10 mouse cellular contexts compared by ENCODE assay signal in the genomic region with DNA sequence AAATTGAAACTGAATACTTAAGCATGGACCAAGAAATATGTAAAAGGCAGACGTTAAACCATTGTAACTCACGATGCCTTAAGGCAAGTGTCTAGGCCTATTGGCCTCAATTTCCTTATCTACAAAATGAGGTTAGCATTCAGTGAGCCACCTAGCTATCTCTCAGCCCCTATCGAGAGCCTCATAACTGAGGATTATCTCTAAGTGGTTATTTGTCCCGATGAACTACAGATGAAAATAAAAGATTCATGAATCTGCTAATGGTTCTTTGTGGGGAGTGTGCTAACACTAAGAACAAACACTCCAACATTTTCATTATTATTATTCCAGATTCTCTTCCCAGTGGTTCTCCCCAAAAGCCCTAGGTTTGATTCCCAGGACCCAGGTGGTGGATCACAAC. TPM values are rescaled to one million over a fixed set of nuclear protein-coding genes. Genes with fewer than 3 reads are reported as not detected.
A peak's percentile ranks its signal among the peaks of the same experiment; 100 is the strongest.
DNase-seq lines count a peak whose midpoint lies in the region; ATAC-seq and TF ChIP-seq lines count a peak whose summit lies in the region.
"Had no signal": no experiment of that assay in that cellular context is flagged by ENCODE, and none has a peak within 500 bp of the region (broad histone marks: within the 10 kb centered on the region; RNA-seq: fewer than 3 reads in every experiment).

No protein-coding gene starts in this region.

- H3K9ac ChIP-seq in MEL (ENCODE audit: control insufficient read depth, low read depth, low read length, poor library complexity, severe bottlenecking): peak overlapping the region; percentile 28; the same call in 1 of the 2 replicates
- peak overlapping the region; percentile 41 for H3K9ac ChIP-seq in liver, embryonic 14.5 days (replicated peaks)

- peaks cover 25 to 39% of the 10 kb centered on the region in 2 experiments for H3K4me1 ChIP-seq in MEL (ENCODE audit: control insufficient read depth in 1 of 2, insufficient read depth in 2 of 2, low read length in 2 of 2)
- H3K4me1 ChIP-seq in liver, embryonic 14.5 days (replicated peaks; ENCODE audit: control insufficient read depth in 2 of 2, insufficient read depth in 2 of 2, low read length in 1 of 2): peaks cover 37 to 43% of the 10 kb centered on the region in 2 experiments

- TF ChIP-seq CTCF in gastrocnemius, adult 2 months (IDR thresholded peaks at IDR 0.05): no peak
- TF ChIP-seq CTCF in layer of hippocampus, adult 2 months (conservative IDR thresholded peaks at IDR 0.05): no peak
- no peak for TF ChIP-seq CTCF in MEL (IDR thresholded peaks at IDR 0.05 in 2 of 3, conservative IDR thresholded peaks at IDR 0.05 in 1 of 3; ENCODE audit: control insufficient read depth in 1 of 3, insufficient read depth in 1 of 3, low read depth in 2 of 3, low read length in 3 of 3, poor library complexity in 1 of 3, severe bottlenecking in 1 of 3)
- TF ChIP-seq CTCF in liver, embryonic 14.5 days (IDR thresholded peaks at IDR 0.05; ENCODE audit: low read depth): no peak

- H3K27me3 ChIP-seq in MEL (ENCODE audit: control insufficient read depth in 1 of 2, insufficient read depth in 2 of 2, low read length in 2 of 2): no peaks in the 10 kb centered on the region
- H3K27me3 ChIP-seq in liver, embryonic 14.5 days (ENCODE audit: control insufficient read depth, insufficient read depth, low read length): no peaks in the 10 kb centered on the region

- WGBS in liver, embryonic 14.5 days (ENCODE audit: insufficient replicate concordance): 11% methylated on average over 4 of the region's 4 CpGs

- peaks cover 0 to 50% of the 10 kb centered on the region in 2 experiments; a peak in 2 of 4 replicates for H3K36me3 ChIP-seq in MEL (ENCODE audit: control insufficient read depth in 1 of 2, insufficient read depth in 2 of 2, low read length in 2 of 2)
- no peaks in the 10 kb centered on the region for H3K36me3 ChIP-seq in liver, embryonic 14.5 days (replicated peaks; ENCODE audit: control insufficient read depth, insufficient read depth, low read depth)

- ATAC-seq in liver, embryonic 14.5 days (ENCODE audit: insufficient read depth): no peak
- ATAC-seq in erythroid progenitor cell, adult 5-6 weeks (replicated peaks; ENCODE audit: low FRiP score, poor library complexity, severe bottlenecking): no peak

- H3K79me2 ChIP-seq in MEL (ENCODE audit: control insufficient read depth, insufficient read depth, low read length, poor library complexity): peaks cover 15% of the 10 kb centered on the region

- TF ChIP-seq EP300 in MEL (IDR thresholded peaks at IDR 0.05; ENCODE audit: low read depth in 1 of 2, low read length in 2 of 2): peak; percentile 88 to 92
- peak; percentile 43; the same call in 1 of the 2 replicates for TF ChIP-seq EP300 in liver, embryonic 14.5 days (IDR thresholded peaks at IDR 0.05; ENCODE audit: low read depth)

- peak overlapping the region; percentile 94 for H3K4me3 ChIP-seq in gastrocnemius, adult 2 months
- H3K4me3 ChIP-seq in layer of hippocampus, adult 2 months: peak overlapping the region; percentile 90; the same call in 1 of the 2 replicates
- H3K4me3 ChIP-seq in MEL (ENCODE audit: control insufficient read depth in 1 of 2, insufficient read depth in 1 of 2, low read depth in 2 of 2, low read length in 2 of 2): peak overlapping the region; percentile 31 to 38
- peak overlapping the region in 1 of 2 experiments; percentile 98; a peak in 3 of 4 replicates for H3K4me3 ChIP-seq in liver, embryonic 14.5 days (ENCODE audit: insufficient read depth in 1 of 2, low read depth in 2 of 2, low read length in 2 of 2)

- intact Hi-C loops in gastrocnemius, adult 2 months (cut with DNase I): no loop called here

- peak overlapping the region; percentile 96 for H3K4me2 ChIP-seq in liver, embryonic 14.5 days (ENCODE audit: low read depth)

- no peak for TF ChIP-seq POLR2A in MEL (IDR thresholded peaks at IDR 0.05; ENCODE audit: control insufficient read depth in 1 of 2, insufficient read depth in 1 of 2, low read depth in 1 of 2, low read length in 2 of 2, poor library complexity in 1 of 2)

- DNase-seq in gastrocnemius, adult 2 months: no peak
- no peak for DNase-seq in gastrocnemius, postnatal 25 days
- no peak for DNase-seq in layer of hippocampus, adult 2 months (ENCODE audit: low spot score in 2 of 2)
- DNase-seq in layer of hippocampus, postnatal 10 days (ENCODE audit: low spot score in 2 of 2): no peak
- peak; percentile 63 for DNase-seq in MEL (ENCODE audit: low read depth, low spot score)
- DNase-seq in liver, embryonic 14.5 days (ENCODE audit: low read depth in 3 of 3, low spot score in 3 of 3): peak in 1 of 3 experiments; percentile 45
- no peak for DNase-seq in left cerebral cortex, adult 11 months (ENCODE audit: low spot score)
- DNase-seq: gastrocnemius, postnatal 36 days; kidney, postnatal 4 days had no signal

- TF ChIP-seq RAD21 in MEL (IDR thresholded peaks at IDR 0.05; ENCODE audit: low read depth, low read length): no peak

- H3K27ac ChIP-seq in gastrocnemius, adult 2 months: peak overlapping the region; percentile 98
- H3K27ac ChIP-seq in layer of hippocampus, adult 2 months: peak overlapping the region; percentile 36; the same call in 1 of the 2 replicates
- peak overlapping the region; percentile 68 for H3K27ac ChIP-seq in MEL (ENCODE audit: control insufficient read depth, low read depth, low read length)
- no peak overlapping the region for H3K27ac ChIP-seq in liver, embryonic 14.5 days

- H3K9me3 ChIP-seq in MEL (replicated peaks; ENCODE audit: insufficient read depth, low read length): no peaks in the 10 kb centered on the region
- no peaks in the 10 kb centered on the region for H3K9me3 ChIP-seq in liver, embryonic 14.5 days (ENCODE audit: control insufficient read depth, low read length)

TF ChIP-seq in MEL, 35 proteins besides CTCF, POLR2A, EP300 and RAD21 (continues in another document):
- TF ChIP-seq MYC (IDR thresholded peaks at IDR 0.05; ENCODE audit: low read depth, low read length) (peak; percentile 57), POLR2AphosphoS5 (IDR thresholded peaks at IDR 0.05; ENCODE audit: borderline replicate concordance, low read depth, low read length) (no peak), MAZ (IDR thresholded peaks at IDR 0.05; ENCODE audit: low read depth, low read length) (0 out of 2 replicates have a peak, but pooled peaks have one; percentile 19), CHD2 (IDR thresholded peaks at IDR 0.05; ENCODE audit: low read length) (no peak; the same call in 1 of the 2 replicates), CHD1 (IDR thresholded peaks at IDR 0.05; ENCODE audit: low read depth, low read length) (no peak), HCFC1 (IDR thresholded peaks at IDR 0.05; ENCODE audit: low read depth, low read length) (peak; percentile 31; the same call in 1 of the 2 replicates), SMC3 (IDR thresholded peaks at IDR 0.05; ENCODE audit: low read depth, low read length) (no peak), MAX (IDR thresholded peaks at IDR 0.05; ENCODE audit: low read length) (no peak; the same call in 1 of the 2 replicates), MEF2A (IDR thresholded peaks at IDR 0.05; ENCODE audit: extremely low read depth, insufficient replicate concordance, low read depth, low read length, poor library complexity, severe bottlenecking) (no peak), NELFE (IDR thresholded peaks at IDR 0.05; ENCODE audit: low read depth, low read length) (no peak), ETS1 (IDR thresholded peaks at IDR 0.05; ENCODE audit: low read depth, low read length) (peak; percentile 91), MXI1 (IDR thresholded peaks at IDR 0.05; ENCODE audit: low read depth, low read length) (peak; percentile 60; the same call in 1 of the 2 replicates), TBP (IDR thresholded peaks at IDR 0.05; ENCODE audit: low read depth, low read length) (no peak), MYB (IDR thresholded peaks at IDR 0.05; ENCODE audit: low read depth, low read length) (no peak), MAFK (IDR thresholded peaks at IDR 0.05; ENCODE audit: borderline replicate concordance, low read depth, low read length) (peak; percentile 79; the same call in 1 of the 2 replicates), POLR2AphosphoS2 (IDR thresholded peaks at IDR 0.05; ENCODE audit: low read length) (no peak), ZNF384 (IDR thresholded peaks at IDR 0.05; ENCODE audit: low read depth, low read length) (peak; percentile 31; the same call in 1 of the 2 replicates), TAL1 (IDR thresholded peaks at IDR 0.05; ENCODE audit: low read length) (no peak), BHLHE40 (IDR thresholded peaks at IDR 0.05; ENCODE audit: borderline replicate concordance, low read depth, low read length) (peak; percentile 60; the same call in 1 of the 2 replicates), JUND (IDR thresholded peaks at IDR 0.05; ENCODE audit: low read depth, low read length) (no peak)

RNA-seq across cellular contexts. Expression of a gene that starts 2.0 kb away (rescaled TPM):
- total RNA-seq in gastrocnemius, adult 2 months (2021): 10 to 100 TPM; 40.6 to 44.2 TPM
- total RNA-seq in gastrocnemius, postnatal 25 days (2021): 10 to 100 TPM; 32.5 to 49.5 TPM
- 10 to 100 TPM; 39.5 to 42.3 TPM for total RNA-seq in layer of hippocampus, adult 2 months (2021)
- total RNA-seq in layer of hippocampus, postnatal 10 days (2021): 10 to 100 TPM; 35.9 to 39.0 TPM
- 25.7 and 31.1 TPM in 2 replicates for total RNA-seq in MEL (2012; rRNA removed)
- 100 to 1,000 TPM in 1 of 2 experiments, 10 to 100 TPM in 1; 64.7 to 249 TPM for polyA plus RNA-seq in MEL (2012; ENCODE audit: insufficient read depth in 1 of 2, insufficient read length in 2 of 2, low read depth in 1 of 2, low replicate concordance in 2 of 2, missing spikeins in 1 of 2)
- 15.0 and 17.7 TPM in 2 replicates for polyA plus RNA-seq in liver, embryonic 14.5 days (2012; rRNA removed)
- polyA plus RNA-seq in liver, embryonic 14.5 days (2014; fragmentation: Nextera tagmentation; extraction: Ambion mirVana): 27.2 and 27.4 TPM in 2 replicates
- total RNA-seq in erythroid progenitor cell, adult 5-6 weeks (2015; ENCODE audit: low replicate concordance): 31.0 and 31.4 TPM in 2 replicates
- total RNA-seq in erythroid progenitor cell, adult 5-6 weeks (2017; ENCODE audit: low replicate concordance): 26.2 and 26.6 TPM in 2 replicates

RNA-seq across cellular contexts. Expression of a gene that starts 33.4 kb away (rescaled TPM):
- 100 to 1,000 TPM; 133 to 149 TPM for total RNA-seq in gastrocnemius, adult 2 months (2021)
- total RNA-seq in gastrocnemius, postnatal 25 days (2021): 100 to 1,000 TPM; 175 to 196 TPM
- 10 to 100 TPM; 14.3 to 16.3 TPM for total RNA-seq in layer of hippocampus, adult 2 months (2021)
- 10 to 100 TPM; 20.5 to 20.6 TPM for total RNA-seq in layer of hippocampus, postnatal 10 days (2021)
- 2.9 and 3.4 TPM in 2 replicates for total RNA-seq in MEL (2012; rRNA removed)
- 1 to 10 TPM in 1 of 2 experiments, not detected in 1; 9.0 TPM for polyA plus RNA-seq in MEL (2012; ENCODE audit: insufficient read depth in 1 of 2, insufficient read length in 2 of 2, low read depth in 1 of 2, low replicate concordance in 2 of 2, missing spikeins in 1 of 2)
- 5.0 and 7.0 TPM in 2 replicates for polyA plus RNA-seq in liver, embryonic 14.5 days (2012; rRNA removed)
- polyA plus RNA-seq in liver, embryonic 14.5 days (2014; fragmentation: Nextera tagmentation; extraction: Ambion mirVana): 8.1 and 8.7 TPM in 2 replicates
- not detected in 2 replicates for total RNA-seq in erythroid progenitor cell, adult 5-6 weeks (2015; ENCODE audit: low replicate concordance)
- not detected in 2 replicates for total RNA-seq in erythroid progenitor cell, adult 5-6 weeks (2017; ENCODE audit: low replicate concordance)

Comparison
In these comparisons a context has a peak if more than half of its experiments do, and no peak if none do; other contexts are left out.
1. RNA of a gene that starts 33.4 kb away (total RNA-seq): 175 to 196 TPM in gastrocnemius, postnatal 25 days and 133 to 149 TPM in gastrocnemius, adult 2 months; 20.5 to 20.6 TPM in layer of hippocampus, postnatal 10 days, 14.3 to 16.3 TPM in layer of hippocampus, adult 2 months, 2.9 to 3.4 TPM in MEL and not detected in erythroid progenitor cell, adult 5-6 weeks; every median in the first group is over 4 times any median in the second.